In genomic region chr17:11538826-11539225, GRCm38 (mm10) we compare ENCODE assay signal across 27 mouse cellular contexts.
DNase-seq lines count a peak whose midpoint lies in the region; ATAC-seq and TF ChIP-seq lines count a peak whose summit lies in the region.
"Had no signal": no experiment of that assay in that cellular context is flagged by ENCODE, and none has a peak within 500 bp of the region (broad histone marks: within the 10 kb centered on the region; RNA-seq: fewer than 3 reads in every experiment).

No protein-coding gene starts in this region.

- H3K9me3 ChIP-seq in intestine, postnatal 0 days (ENCODE audit: control insufficient read depth) = no peaks in the 10 kb centered on the region
- H3K9me3 ChIP-seq: embryonic facial prominence, embryonic 10.5 days; embryonic facial prominence, embryonic 12.5 days; forebrain, embryonic 13.5 days; forebrain, embryonic 15.5 days; G1E had no signal

- TF ChIP-seq CTCF in intestine, postnatal 0 days (IDR thresholded peaks at IDR 0.05; ENCODE audit: low read depth) = no peak

- DNase-seq in ZHBTc4 (ENCODE audit: low read depth, low spot score) = peak; percentile 18
- peak; percentile 28 to 60 for DNase-seq in natural killer cell, adult 2 months (ENCODE audit: low spot score in 2 of 2)
- DNase-seq in left cerebral cortex, postnatal 36 days (ENCODE audit: low spot score in 2 of 2) = no peak
- no peak for DNase-seq in right cerebral cortex, postnatal 36 days (ENCODE audit: low spot score in 2 of 2)
- no peak for DNase-seq in layer of hippocampus, postnatal 36 days
- DNase-seq: adrenal gland, adult 2 months; adrenal gland, postnatal 10 days; adrenal gland, postnatal 25 days; B cell, adult 2 months; cerebellum, adult 11 months; cerebellum, adult 18-20 months; cerebellum, adult 8-10 months; cerebellum, adult 9-11 months; cerebellum, postnatal 14 days; cerebellum, postnatal 36 days; forebrain, postnatal 0 days had no signal

- WGBS in intestine, postnatal 0 days = 89% methylated on average over 7 of the region's 7 CpGs

- H3K36me3 ChIP-seq in intestine, postnatal 0 days (ENCODE audit: control insufficient read depth, insufficient read depth) = no peaks in the 10 kb centered on the region
- H3K36me3 ChIP-seq: embryonic facial prominence, embryonic 10.5 days; embryonic facial prominence, embryonic 12.5 days; forebrain, embryonic 15.5 days; G1E had no signal

- no peak overlapping the region for H3K4me2 ChIP-seq in intestine, postnatal 0 days (replicated peaks; ENCODE audit: low read depth)
- H3K4me2 ChIP-seq: embryonic facial prominence, embryonic 12.5 days; forebrain, embryonic 13.5 days; forebrain, embryonic 15.5 days had no signal

- H3K27me3 ChIP-seq in intestine, postnatal 0 days (replicated peaks; ENCODE audit: control insufficient read depth, insufficient read depth, low read length) = no peaks in the 10 kb centered on the region
- H3K27me3 ChIP-seq: CH12.LX; embryonic facial prominence, embryonic 12.5 days; forebrain, embryonic 13.5 days; forebrain, embryonic 15.5 days; Patski had no signal

- H3K9ac ChIP-seq in intestine, postnatal 0 days (ENCODE audit: low read depth, low read length) = no peak overlapping the region
- H3K9ac ChIP-seq: embryonic facial prominence, embryonic 12.5 days; forebrain, embryonic 13.5 days; forebrain, embryonic 15.5 days; forebrain, postnatal 0 days had no signal

- intact Hi-C loops in left cerebral cortex, postnatal 36 days (cut with DNase I) = no loop called here

- peak; percentile 73 for ATAC-seq in granulocyte monocyte progenitor cell, adult 5-6 weeks (replicated peaks; ENCODE audit: poor library complexity, severe bottlenecking)
- peak; percentile 71 for ATAC-seq in megakaryocyte progenitor cell, adult 5-6 weeks (replicated peaks; ENCODE audit: poor library complexity)
- ATAC-seq in intestine, postnatal 0 days = no peak
- ATAC-seq: CD4-positive, CD25-positive, alpha-beta regulatory T cell, adult 4 months; forebrain, embryonic 13.5 days; forebrain, embryonic 15.5 days; forebrain, postnatal 0 days; Patski had no signal

- H3K4me1 ChIP-seq in intestine, postnatal 0 days (replicated peaks; ENCODE audit: control insufficient read depth, insufficient read depth, low read length) = no peaks in the 10 kb centered on the region
- H3K4me1 ChIP-seq: embryonic facial prominence, embryonic 10.5 days; embryonic facial prominence, embryonic 12.5 days had no signal

- H3K4me3 ChIP-seq in intestine, postnatal 0 days (ENCODE audit: low read depth, low read length) = no peak overlapping the region
- H3K4me3 ChIP-seq: embryonic facial prominence, embryonic 10.5 days; embryonic facial prominence, embryonic 12.5 days; forebrain, embryonic 13.5 days; forebrain, embryonic 15.5 days had no signal

- no peak overlapping the region for H3K27ac ChIP-seq in intestine, postnatal 0 days (ENCODE audit: low read depth, low read length)
- H3K27ac ChIP-seq: embryonic facial prominence, embryonic 10.5 days; embryonic facial prominence, embryonic 12.5 days; forebrain, embryonic 13.5 days; forebrain, embryonic 15.5 days had no signal

Comparison
In these comparisons a context has a peak if more than half of its experiments do, and no peak if none do; other contexts are left out.
1. DNase-seq: peak in ZHBTc4 (single experiment) and natural killer cell, adult 2 months (2 of 2); none in left cerebral cortex, postnatal 36 days (0 of 2), right cerebral cortex, postnatal 36 days (0 of 2) and layer of hippocampus, postnatal 36 days (0 of 2).